In genomic region chrX:103483047-103483446, GRCm38 (mm10) we compare ENCODE assay signal across 8 mouse cellular contexts.
A peak's percentile ranks its signal among the peaks of the same experiment; 100 is the strongest.
DNase-seq lines count a peak whose midpoint lies in the region; ATAC-seq and TF ChIP-seq lines count a peak whose summit lies in the region.

No protein-coding gene starts in this region.

- ATAC-seq in heart, embryonic 11.5 days (replicated peaks; ENCODE audit: insufficient number of reproducible peaks, low FRiP score, low TSS enrichment): no peak
- peak; percentile 70; the same call in 1 of the 2 replicates for ATAC-seq in kidney, embryonic 16.5 days (ENCODE audit: low FRiP score, low TSS enrichment)
- ATAC-seq in stomach, embryonic 15.5 days (ENCODE audit: insufficient read depth, low FRiP score, low read depth): 0 out of 2 replicates have a peak, but pooled peaks have one; percentile 50

- WGBS in kidney, adult 2 months: 94% methylated on average over 17 of the region's 17 CpGs
- 65% methylated on average over 17 of the region's 17 CpGs for WGBS in heart, embryonic 11.5 days (ENCODE audit: insufficient replicate concordance)
- 57% methylated on average over 17 of the region's 17 CpGs for WGBS in kidney, embryonic 16.5 days
- 56% methylated on average over 17 of the region's 17 CpGs for WGBS in midbrain, embryonic 10.5 days
- WGBS in stomach, embryonic 15.5 days: 76% methylated on average over 17 of the region's 17 CpGs

- no peaks in the 10 kb centered on the region; the same call in 1 of the 2 replicates for H3K4me1 ChIP-seq in kidney, adult 2 months (ENCODE audit: control insufficient read depth, insufficient read depth, low read length)
- H3K4me1 ChIP-seq in heart, embryonic 11.5 days (ENCODE audit: control insufficient read depth, insufficient read depth, low read length): no peaks in the 10 kb centered on the region
- no peaks in the 10 kb centered on the region for H3K4me1 ChIP-seq in kidney, embryonic 16.5 days (ENCODE audit: insufficient read depth, low read length)
- no peaks in the 10 kb centered on the region for H3K4me1 ChIP-seq in midbrain, embryonic 10.5 days
- H3K4me1 ChIP-seq in stomach, embryonic 15.5 days: no peaks in the 10 kb centered on the region

- peak overlapping the region; percentile 51 for H3K4me2 ChIP-seq in heart, embryonic 11.5 days
- peak overlapping the region; percentile 47 for H3K4me2 ChIP-seq in kidney, embryonic 16.5 days (replicated peaks; ENCODE audit: low read depth, low read length)
- peak overlapping the region; percentile 40 for H3K4me2 ChIP-seq in stomach, embryonic 15.5 days

- H3K4me3 ChIP-seq in kidney, adult 2 months (ENCODE audit: insufficient read depth, low read depth, low read length): no peak overlapping the region
- peak overlapping the region; percentile 44 for H3K4me3 ChIP-seq in heart, embryonic 11.5 days (ENCODE audit: low read depth, low read length)
- H3K4me3 ChIP-seq in kidney, embryonic 16.5 days (ENCODE audit: low read length): peak overlapping the region; percentile 53
- H3K4me3 ChIP-seq in midbrain, embryonic 10.5 days: peak overlapping the region; percentile 54
- H3K4me3 ChIP-seq in stomach, embryonic 15.5 days (replicated peaks): peak overlapping the region; percentile 40

- H3K9ac ChIP-seq in heart, embryonic 11.5 days (ENCODE audit: low read depth, low read length): no peak overlapping the region
- H3K9ac ChIP-seq in kidney, embryonic 16.5 days (replicated peaks; ENCODE audit: low read length): no peak overlapping the region
- no peak overlapping the region for H3K9ac ChIP-seq in stomach, embryonic 15.5 days

- H3K9me3 ChIP-seq in heart, embryonic 11.5 days (replicated peaks; ENCODE audit: control insufficient read depth, low read length): no peaks in the 10 kb centered on the region
- H3K9me3 ChIP-seq in kidney, embryonic 16.5 days (ENCODE audit: low read length): peaks cover 3% of the 10 kb centered on the region; the same call in 1 of the 2 replicates
- H3K9me3 ChIP-seq in midbrain, embryonic 10.5 days (replicated peaks): 0 out of 2 replicates have a peak, but pooled peaks cover 6% of the 10 kb centered on the region
- no peaks in the 10 kb centered on the region for H3K9me3 ChIP-seq in stomach, embryonic 15.5 days

- no peaks in the 10 kb centered on the region for H3K27me3 ChIP-seq in kidney, adult 2 months (replicated peaks; ENCODE audit: control insufficient read depth, insufficient read depth, low read length)
- H3K27me3 ChIP-seq in heart, embryonic 11.5 days (ENCODE audit: control insufficient read depth, insufficient read depth, low read length): peaks cover 2% of the 10 kb centered on the region; the same call in 1 of the 2 replicates
- no peaks in the 10 kb centered on the region for H3K27me3 ChIP-seq in kidney, embryonic 16.5 days (ENCODE audit: insufficient read depth, low read length)
- H3K27me3 ChIP-seq in midbrain, embryonic 10.5 days (ENCODE audit: low read depth, poor library complexity, severe bottlenecking): no peaks in the 10 kb centered on the region
- H3K27me3 ChIP-seq in stomach, embryonic 15.5 days (replicated peaks): no peaks in the 10 kb centered on the region

- peak; percentile 54 for DNase-seq in kidney, adult 11 months
- DNase-seq in kidney, adult 2 months: no peak
- peak; percentile 51 for DNase-seq in embryo, embryonic 10.5 days (ENCODE audit: low spot score)
- DNase-seq in midbrain, embryonic 10.5 days (ENCODE audit: low spot score): peak; percentile 16
- no peak for DNase-seq in right cerebral cortex, adult 18-20 months

- H3K36me3 ChIP-seq in kidney, adult 2 months (ENCODE audit: control insufficient read depth, insufficient read depth, low read length): no peaks in the 10 kb centered on the region
- H3K36me3 ChIP-seq in heart, embryonic 11.5 days (ENCODE audit: control insufficient read depth, insufficient read depth, low read length): no peaks in the 10 kb centered on the region
- no peaks in the 10 kb centered on the region for H3K36me3 ChIP-seq in kidney, embryonic 16.5 days (ENCODE audit: insufficient read depth, low read length)
- no peaks in the 10 kb centered on the region for H3K36me3 ChIP-seq in midbrain, embryonic 10.5 days
- no peaks in the 10 kb centered on the region for H3K36me3 ChIP-seq in stomach, embryonic 15.5 days

- no peak overlapping the region for H3K27ac ChIP-seq in kidney, adult 2 months (ENCODE audit: insufficient read depth, low read depth, low read length)
- H3K27ac ChIP-seq in heart, embryonic 11.5 days (ENCODE audit: low read depth, low read length): no peak overlapping the region
- no peak overlapping the region for H3K27ac ChIP-seq in kidney, embryonic 16.5 days (ENCODE audit: low read length)
- peak overlapping the region; percentile 87 for H3K27ac ChIP-seq in midbrain, embryonic 10.5 days (replicated peaks)
- H3K27ac ChIP-seq in stomach, embryonic 15.5 days: no peak overlapping the region

- TF ChIP-seq POLR2A in kidney, adult 2 months (IDR thresholded peaks at IDR 0.05; ENCODE audit: low read depth, low read length): no peak

- TF ChIP-seq CTCF in kidney, adult 2 months (conservative IDR thresholded peaks at IDR 0.05; ENCODE audit: insufficient read depth, insufficient read length, low read depth, low read length): no peak

Comparison
In these comparisons a context has a peak if more than half of its experiments do, and no peak if none do; other contexts are left out.
1. DNase-seq: peak in kidney, adult 11 months (single experiment), embryo, embryonic 10.5 days (single experiment) and midbrain, embryonic 10.5 days (single experiment); none in kidney, adult 2 months (single experiment) and right cerebral cortex, adult 18-20 months (single experiment).
2. Peak in every context shown above with its lines, with median percentiles within 50 percentile points of each other: H3K4me2 ChIP-seq.